Mouse (Mus musculus) lung, postnatal 0 days (tissue): ENCODE measurements around the gene Acaa1b.

ENCODE experiments used
- CTCF ChIP-seq: IDR thresholded peaks from 2 replicates; pipeline ENCODE4 v1.5.1; 2016; ENCODE audit warnings: antibody characterized with exemption, mild to moderate bottlenecking
- EP300 ChIP-seq: IDR thresholded peaks from 2 replicates; pipeline ENCODE4 v1.6.1; 2016; ENCODE audit warnings: antibody characterized with exemption, mild to moderate bottlenecking, control low read depth

GRCm38 (mm10) chr9:119206666-119207065 lies 49.8 kb upstream of the Acaa1b start:
- TF ChIP-seq CTCF: no peak
- no peak for TF ChIP-seq EP300
